8 mouse cellular contexts compared by ENCODE assay signal in the genomic region with DNA sequence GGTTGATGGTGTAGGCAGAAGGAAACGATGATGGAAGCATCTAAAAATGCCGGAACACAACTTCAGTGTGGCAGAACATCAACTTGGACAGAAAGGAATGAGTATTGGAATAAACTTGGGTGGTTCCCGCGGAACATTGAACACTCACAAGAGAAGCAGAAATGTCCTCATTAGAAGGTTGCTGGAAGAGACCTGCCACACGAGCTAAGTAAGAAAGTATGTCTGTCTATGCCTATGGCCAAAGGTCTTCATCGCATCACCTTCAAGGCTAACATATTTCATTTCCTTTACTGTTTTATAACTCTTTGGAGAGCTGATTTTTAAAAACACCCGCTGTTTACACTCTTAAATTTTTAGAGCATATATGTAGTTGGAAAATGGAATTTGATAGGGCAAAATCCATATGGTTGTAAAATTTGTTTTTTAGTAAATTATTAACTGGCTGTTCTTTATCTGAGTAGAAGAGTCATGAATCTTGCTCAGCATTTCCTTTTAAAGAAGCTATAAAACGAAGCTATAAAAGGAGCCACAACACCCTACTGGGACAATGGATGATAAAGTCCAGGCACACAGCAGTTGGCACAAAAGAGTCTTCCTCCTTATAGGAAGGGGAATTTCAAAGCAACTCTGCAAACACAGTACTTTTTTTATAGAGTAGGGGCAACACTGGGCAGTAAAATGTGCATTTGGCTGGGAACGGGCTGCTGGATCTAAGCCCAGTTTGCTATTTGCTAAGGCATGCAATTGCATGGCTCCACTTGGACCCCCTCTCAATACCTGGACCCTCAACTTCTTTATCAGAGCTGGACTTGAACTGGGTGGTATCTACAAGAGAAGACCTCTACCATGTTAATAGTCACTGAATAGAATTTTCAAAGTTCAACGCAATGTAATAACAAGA.
"Had no signal": no experiment of that assay in that cellular context is flagged by ENCODE, and none has a peak within 500 bp of the region (broad histone marks: within the 10 kb centered on the region; RNA-seq: fewer than 3 reads in every experiment).

No protein-coding gene starts in this region.

- DNase-seq: kidney, adult 18-20 months; kidney, postnatal 14 days; layer of hippocampus, postnatal 36 days; lung, adult 2 months; right cerebral cortex, postnatal 25 days had no signal

- H3K27me3 ChIP-seq: midbrain, embryonic 13.5 days had no signal

- ATAC-seq: lung, postnatal 0 days; midbrain, embryonic 13.5 days had no signal

- H3K9ac ChIP-seq: liver, embryonic 14.5 days; midbrain, embryonic 13.5 days had no signal

- H3K36me3 ChIP-seq: midbrain, embryonic 13.5 days had no signal

- H3K4me1 ChIP-seq: midbrain, embryonic 13.5 days had no signal

- H3K4me3 ChIP-seq: midbrain, embryonic 13.5 days had no signal

- H3K9me3 ChIP-seq: midbrain, embryonic 13.5 days had no signal

- H3K27ac ChIP-seq: liver, embryonic 14.5 days; midbrain, embryonic 13.5 days had no signal

- H3K4me2 ChIP-seq: midbrain, embryonic 13.5 days had no signal
